Mouse (Mus musculus) left cerebral cortex, postnatal 25 days (tissue): ENCODE results near the gene Tbc1d5. TPM values are rescaled to one million over a fixed set of nuclear protein-coding genes. Genes with fewer than 3 reads are reported as not detected.
"Not testable (repeated sequence)": the region's sequence is repeated elsewhere in the genome, so short reads cannot be mapped to it uniquely, and the experiment has no call there.

Experiments
- DNase-seq, 2 experiments: peaks; one replicate each; pipeline ENCODE4 v3.0.0; 2022; ENCODE audit warnings: low spot score in 2 of 2, mixed read lengths in 1 of 2
- intact Hi-C: fragments of 180-260 bp; cut with DNase I; formaldehyde crosslinking; loops from one replicate; pipeline ENCODE4 v1.15.1; 2025
- total RNA-seq, 2 experiments: library from RNA; stranded (reverse); gene quantifications; 2 replicates each; pipeline ENCODE4 v1.2.3; 2021

Tbc1d5 gene
- total RNA-seq, 2 experiments from 2014 or later, result 25.4 to 26.4 TPM

GRCm38 (mm10) chr17:50729031-50729430, 450.1 kb downstream of the Tbc1d5 start:
- no peak for DNase-seq

GRCm38 (mm10) chr17:50726265-50726664, 452.9 kb downstream of the Tbc1d5 start:
- intact Hi-C loops, result no loop called here

More at GRCm38 (mm10) chr17:50729031-50729430, 450.1 kb downstream of the Tbc1d5 start:
- intact Hi-C loops, result no loop called here

GRCm38 (mm10) chr17:50724376-50724775, 454.8 kb downstream of the Tbc1d5 start:
- intact Hi-C loops, result no loop called here
- no peak for DNase-seq

More at GRCm38 (mm10) chr17:50726265-50726664, 452.9 kb downstream of the Tbc1d5 start:
- no peak for DNase-seq

GRCm38 (mm10) chr17:50717586-50717985, 461.6 kb downstream of the Tbc1d5 start:
- intact Hi-C loops, result no loop called here
- no peak for DNase-seq

GRCm38 (mm10) chr17:50710497-50711222, 468.5 kb downstream of the Tbc1d5 start:
- no peak for DNase-seq
- intact Hi-C loops, result no loop called here

GRCm38 (mm10) chr17:50698410-50698809, 480.7 kb downstream of the Tbc1d5 start:
- DNase-seq, intact Hi-C loops: not testable (repeated sequence)

GRCm38 (mm10) chr17:50688135-50688534, 491.0 kb downstream of the Tbc1d5 start:
- DNase-seq, result no peak
- intact Hi-C loops, result no loop called here

GRCm38 (mm10) chr17:50687670-50688069, 491.5 kb downstream of the Tbc1d5 start:
- intact Hi-C loops, result no loop called here
- DNase-seq, result no peak

GRCm38 (mm10) chr17:50684960-50685645, 494.0 kb downstream of the Tbc1d5 start:
- no peak for DNase-seq
- intact Hi-C loops, result loop anchor here (5.0 kb wide), 1 partner anchor 43 kb away; no protein-coding TSS in a partner anchor
